Mouse (Mus musculus): ENCODE measurements around the gene Erp44. TPM values are rescaled to one million over a fixed set of nuclear protein-coding genes. Genes with fewer than 3 reads are reported as not detected.
A peak's percentile ranks its signal among the peaks of the same experiment; 100 is the strongest.

Gene Erp44
- polyA plus RNA-seq, 1 experiment from 2014 or later = 63.3 TPM

GRCm38 (mm10) chr4:48278757-48279497 is 431 bp downstream of the Erp44 start:
- Histone ChIP-seq H3K4me1 (replicated peaks; ENCODE audit: control insufficient read depth, insufficient read depth, low read length) (no peaks in the 10 kb centered on the region; the same call in 1 of the 2 replicates), H3K4me2 (ENCODE audit: low read depth, low read length, severe bottlenecking) (peak overlapping the region; percentile 79), H3K9me3 (ENCODE audit: control insufficient read depth, low read length) (no peaks in the 10 kb centered on the region), H3K27me3 (ENCODE audit: control insufficient read depth, insufficient read depth, low read length) (no peaks in the 10 kb centered on the region), H3K9ac (ENCODE audit: low read length) (peak overlapping the region; percentile 88), H3K4me3 (ENCODE audit: low read depth, low read length) (peak overlapping the region; percentile 93), H3K27ac (ENCODE audit: low read depth, low read length) (peak overlapping the region; percentile 15; the same call in 1 of the 2 replicates), H3K36me3 (ENCODE audit: control insufficient read depth, insufficient read depth, low read length) (no peaks in the 10 kb centered on the region)
- 0 out of 2 replicates have a peak, but pooled peaks have one; percentile 4 for ATAC-seq (replicated peaks; ENCODE audit: low FRiP score)
- peak; percentile 52 for DNase-seq (ENCODE audit: low spot score)
- 0% methylated on average over 34 of the region's 34 CpGs for WGBS

DNA sequence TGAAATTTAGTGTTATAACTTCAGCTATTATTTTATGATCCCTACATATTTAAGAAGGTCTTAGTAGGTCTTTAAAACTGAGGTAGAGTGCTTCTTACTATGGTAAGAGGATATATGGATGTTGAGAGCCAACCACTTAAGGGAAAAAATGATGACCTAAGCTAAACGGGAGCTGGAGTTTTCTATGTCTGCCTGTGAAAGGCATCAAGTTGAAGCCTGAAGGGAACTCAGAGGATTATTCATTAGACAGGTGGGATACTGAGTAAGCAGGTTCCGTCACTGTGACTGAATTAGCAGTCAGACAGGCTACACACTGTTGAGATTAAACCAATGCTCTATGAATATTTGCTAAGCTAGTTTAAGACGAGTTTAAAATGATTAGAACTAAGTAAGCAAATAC is 2.3 kb downstream of the Erp44 start:
- Histone ChIP-seq H3K9me3 (ENCODE audit: control insufficient read depth, low read length) (no peaks in the 10 kb centered on the region; the same call in 1 of the 2 replicates), H3K9ac (ENCODE audit: low read length) (no peak overlapping the region), H3K27me3 (ENCODE audit: control insufficient read depth, insufficient read depth, low read length) (no peaks in the 10 kb centered on the region), H3K4me1 (replicated peaks; ENCODE audit: control insufficient read depth, insufficient read depth, low read length) (no peaks in the 10 kb centered on the region; the same call in 1 of the 2 replicates), H3K36me3 (ENCODE audit: control insufficient read depth, insufficient read depth, low read length) (no peaks in the 10 kb centered on the region), H3K4me3 (ENCODE audit: low read depth, low read length) (no peak overlapping the region), H3K27ac (ENCODE audit: low read depth, low read length) (no peak overlapping the region), H3K4me2 (ENCODE audit: low read depth, low read length, severe bottlenecking) (no peak overlapping the region)
- ATAC-seq (replicated peaks; ENCODE audit: low FRiP score) = no peak
- WGBS = 87% methylated on average over 3 of the region's 3 CpGs
- no peak for DNase-seq (ENCODE audit: low spot score)

DNA sequence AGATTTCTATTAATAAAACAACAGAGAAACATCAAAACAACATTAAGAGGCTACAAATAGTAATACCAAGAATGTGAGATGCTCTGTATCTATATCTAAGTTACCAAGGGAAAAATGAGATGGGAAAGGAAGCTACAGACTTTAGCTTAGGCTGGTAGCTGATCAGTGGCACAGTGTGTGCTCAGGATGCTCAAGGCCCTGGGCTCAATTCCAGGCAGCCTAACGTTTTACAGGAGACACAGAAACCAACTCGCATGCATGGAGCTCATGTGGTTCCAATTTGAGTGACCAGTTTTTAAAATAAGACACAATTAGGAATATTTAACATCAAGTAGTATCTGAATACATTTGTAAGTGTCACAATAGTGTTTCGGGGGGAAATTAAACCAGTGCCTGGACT is 3.6 kb downstream of the Erp44 start:
- Histone ChIP-seq H3K27me3 (ENCODE audit: control insufficient read depth, insufficient read depth, low read length) (no peaks in the 10 kb centered on the region), H3K36me3 (ENCODE audit: control insufficient read depth, insufficient read depth, low read length) (no peaks in the 10 kb centered on the region), H3K9ac (ENCODE audit: low read length) (no peak overlapping the region), H3K4me3 (ENCODE audit: low read depth, low read length) (no peak overlapping the region), H3K4me2 (ENCODE audit: low read depth, low read length, severe bottlenecking) (no peak overlapping the region), H3K27ac (ENCODE audit: low read depth, low read length) (no peak overlapping the region), H3K4me1 (replicated peaks; ENCODE audit: control insufficient read depth, insufficient read depth, low read length) (no peaks in the 10 kb centered on the region; the same call in 1 of the 2 replicates), H3K9me3 (ENCODE audit: control insufficient read depth, low read length) (no peaks in the 10 kb centered on the region; the same call in 1 of the 2 replicates)
- DNase-seq (ENCODE audit: low spot score) = no peak
- WGBS = 84% methylated on average over 3 of the region's 3 CpGs
- no peak for ATAC-seq (replicated peaks; ENCODE audit: low FRiP score)

GRCm38 (mm10) chr4:48273119-48273829 is 6.1 kb downstream of the Erp44 start:
- H3K9ac ChIP-seq (ENCODE audit: low read length) = no peak overlapping the region
- H3K4me3 ChIP-seq (ENCODE audit: low read depth, low read length) = no peak overlapping the region
- no peak for ATAC-seq (replicated peaks; ENCODE audit: low FRiP score)
- no peaks in the 10 kb centered on the region for H3K36me3 ChIP-seq (ENCODE audit: control insufficient read depth, insufficient read depth, low read length)
- no peak for DNase-seq (ENCODE audit: low spot score)
- no peaks in the 10 kb centered on the region for H3K27me3 ChIP-seq (ENCODE audit: control insufficient read depth, insufficient read depth, low read length)
- H3K4me2 ChIP-seq (ENCODE audit: low read depth, low read length, severe bottlenecking) = no peak overlapping the region
- H3K4me1 ChIP-seq (replicated peaks; ENCODE audit: control insufficient read depth, insufficient read depth, low read length) = no peaks in the 10 kb centered on the region
- WGBS = 95% methylated on average over 7 of the region's 7 CpGs
- H3K27ac ChIP-seq (ENCODE audit: low read depth, low read length) = no peak overlapping the region
- no peaks in the 10 kb centered on the region; the same call in 1 of the 2 replicates for H3K9me3 ChIP-seq (ENCODE audit: control insufficient read depth, low read length)

DNA sequence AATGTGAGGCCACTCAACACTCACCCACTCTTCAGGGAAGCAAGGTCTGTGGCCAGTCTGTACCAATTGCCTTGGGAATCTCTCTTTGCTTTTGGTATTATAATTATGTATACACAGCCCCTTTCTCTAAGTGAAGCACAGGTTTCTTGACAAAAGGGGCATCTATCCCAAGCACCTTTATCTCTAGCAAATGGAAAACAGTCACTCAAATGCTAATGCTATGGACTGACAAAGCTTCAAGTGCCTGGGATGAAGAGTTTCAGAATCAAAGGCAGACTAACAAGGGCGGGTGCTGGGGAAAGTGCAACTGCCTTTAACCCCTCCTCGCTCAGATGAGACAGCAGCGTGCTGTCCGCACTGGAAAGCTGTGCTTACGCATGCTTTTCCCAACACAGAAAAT is 7.5 kb downstream of the Erp44 start:
- H3K4me2 ChIP-seq (ENCODE audit: low read depth, low read length, severe bottlenecking) = no peak overlapping the region
- no peaks in the 10 kb centered on the region for H3K27me3 ChIP-seq (ENCODE audit: control insufficient read depth, insufficient read depth, low read length)
- H3K9ac ChIP-seq (ENCODE audit: low read length) = no peak overlapping the region
- 40% methylated on average over 5 of the region's 5 CpGs for WGBS
- no peaks in the 10 kb centered on the region; the same call in 1 of the 2 replicates for H3K9me3 ChIP-seq (ENCODE audit: control insufficient read depth, low read length)
- no peak overlapping the region for H3K27ac ChIP-seq (ENCODE audit: low read depth, low read length)
- H3K4me1 ChIP-seq (replicated peaks; ENCODE audit: control insufficient read depth, insufficient read depth, low read length) = no peaks in the 10 kb centered on the region
- DNase-seq (ENCODE audit: low spot score) (no peak), ATAC-seq (replicated peaks; ENCODE audit: low FRiP score) (no peak)
- H3K4me3 ChIP-seq (ENCODE audit: low read depth, low read length) = no peak overlapping the region
- H3K36me3 ChIP-seq (ENCODE audit: control insufficient read depth, insufficient read depth, low read length) = no peaks in the 10 kb centered on the region

DNA sequence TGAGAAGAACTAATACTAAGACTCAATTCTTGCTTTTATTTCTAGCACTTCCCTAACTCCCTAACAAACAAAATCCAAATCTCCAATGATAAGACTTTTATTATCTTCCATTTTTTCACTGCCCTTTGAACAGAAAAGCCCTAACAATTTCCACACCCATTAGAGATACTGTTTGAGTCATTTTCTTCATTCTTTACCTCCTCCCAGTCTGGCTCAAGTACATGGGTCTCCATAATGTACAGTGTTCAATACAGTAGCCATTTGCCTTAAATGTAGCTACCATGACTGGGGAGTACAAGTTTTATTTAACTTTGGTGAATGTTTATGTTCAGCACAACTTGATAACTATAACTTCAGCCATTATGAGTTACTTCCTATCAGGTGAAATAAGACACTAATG is 8.8 kb downstream of the Erp44 start:
- H3K4me1 ChIP-seq (replicated peaks; ENCODE audit: control insufficient read depth, insufficient read depth, low read length) = no peaks in the 10 kb centered on the region
- H3K27me3 ChIP-seq (ENCODE audit: control insufficient read depth, insufficient read depth, low read length) = no peaks in the 10 kb centered on the region
- H3K9ac ChIP-seq (ENCODE audit: low read length) = no peak overlapping the region
- H3K9me3 ChIP-seq (ENCODE audit: control insufficient read depth, low read length) = no peaks in the 10 kb centered on the region; the same call in 1 of the 2 replicates
- no peak overlapping the region for H3K4me3 ChIP-seq (ENCODE audit: low read depth, low read length)
- ATAC-seq (replicated peaks; ENCODE audit: low FRiP score) (no peak), DNase-seq (ENCODE audit: low spot score) (no peak)
- no peaks in the 10 kb centered on the region for H3K36me3 ChIP-seq (ENCODE audit: control insufficient read depth, insufficient read depth, low read length)
- no peak overlapping the region for H3K27ac ChIP-seq (ENCODE audit: low read depth, low read length)
- no peak overlapping the region for H3K4me2 ChIP-seq (ENCODE audit: low read depth, low read length, severe bottlenecking)

DNA sequence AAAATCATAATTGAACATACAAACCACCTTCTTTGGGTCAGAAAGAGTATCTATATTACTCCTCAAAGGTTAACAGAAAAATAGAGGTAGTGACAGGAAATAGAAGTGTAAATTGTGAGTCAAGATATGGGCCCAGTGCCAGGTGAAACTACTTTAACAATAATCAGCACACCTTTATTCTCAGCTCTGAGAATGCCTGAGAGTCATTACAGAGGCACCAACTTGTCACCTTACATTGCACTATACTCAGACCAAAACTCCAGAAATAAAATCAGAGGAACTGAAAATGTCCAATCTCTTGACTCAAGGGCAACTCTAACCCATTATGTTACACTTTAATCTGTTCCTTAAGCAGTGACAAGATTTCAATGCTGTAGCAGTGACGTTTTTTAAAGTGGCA is 11.2 kb downstream of the Erp44 start:
- Histone ChIP-seq H3K36me3 (ENCODE audit: control insufficient read depth, insufficient read depth, low read length) (no peaks in the 10 kb centered on the region), H3K9ac (ENCODE audit: low read length) (no peak overlapping the region), H3K27me3 (ENCODE audit: control insufficient read depth, insufficient read depth, low read length) (no peaks in the 10 kb centered on the region), H3K4me3 (ENCODE audit: low read depth, low read length) (no peak overlapping the region), H3K4me1 (replicated peaks; ENCODE audit: control insufficient read depth, insufficient read depth, low read length) (no peaks in the 10 kb centered on the region), H3K4me2 (ENCODE audit: low read depth, low read length, severe bottlenecking) (no peak overlapping the region), H3K9me3 (ENCODE audit: control insufficient read depth, low read length) (no peaks in the 10 kb centered on the region; the same call in 1 of the 2 replicates), H3K27ac (ENCODE audit: low read depth, low read length) (no peak overlapping the region)
- ATAC-seq (replicated peaks; ENCODE audit: low FRiP score) = no peak
- no peak for DNase-seq (ENCODE audit: low spot score)
- 88% methylated on average over 1 of the region's 1 CpGs for WGBS

- DNase-seq (ENCODE audit: low spot score) = no peak
- Histone ChIP-seq H3K9me3 (ENCODE audit: control insufficient read depth, low read length) (no peaks in the 10 kb centered on the region), H3K36me3 (ENCODE audit: control insufficient read depth, insufficient read depth, low read length) (no peaks in the 10 kb centered on the region), H3K27ac (ENCODE audit: low read depth, low read length) (no peak overlapping the region), H3K9ac (ENCODE audit: low read length) (no peak overlapping the region), H3K4me3 (ENCODE audit: low read depth, low read length) (no peak overlapping the region), H3K27me3 (ENCODE audit: control insufficient read depth, insufficient read depth, low read length) (no peaks in the 10 kb centered on the region), H3K4me2 (ENCODE audit: low read depth, low read length, severe bottlenecking) (no peak overlapping the region), H3K4me1 (replicated peaks; ENCODE audit: control insufficient read depth, insufficient read depth, low read length) (no peaks in the 10 kb centered on the region)
- WGBS = 91% methylated on average over 3 of the region's 3 CpGs
- no peak for ATAC-seq (replicated peaks; ENCODE audit: low FRiP score)
Observed at GRCm38 (mm10) chr4:48267683-48268082, 11.7 kb downstream of the Erp44 start.
